Mouse (Mus musculus) heart, embryonic 11.5 days (tissue): Measurements from ENCODE around the gene Prmt6. TPM values are rescaled to one million over a fixed set of nuclear protein-coding genes. Genes with fewer than 3 reads are reported as not detected.

Experiments used
- polyA plus RNA-seq: library from polyadenylated mRNA; unstranded; fragments of >200 nt; fragmentation: Nextera tagmentation; extraction: Ambion mirVana; gene quantifications from 2 replicates; pipeline ENCODE4 v1.2.1, GENCODE M21; 2014

Prmt6 gene
- polyA plus RNA-seq, 1 experiment from 2014 or later, result 18.5 TPM

Other genes starting within 250 kb of the Prmt6 start
- 0.45 and 0.62 TPM in 2 replicates for gene Ntng1, start 107.0 kb downstream of the Prmt6 start, polyA plus RNA-seq